Mouse (Mus musculus) midbrain, embryonic 11.5 days (tissue): ENCODE data around the gene Agrn. TPM values are rescaled to one million over a fixed set of nuclear protein-coding genes. Genes with fewer than 3 reads are reported as not detected.

Source experiments
- ATAC-seq: fragments of 200-750 bp; cut with Nextera tagmentation; 2 replicates; pipeline ENCODE4 v1.8.0; 2017; ENCODE audit warnings: moderate TSS enrichment, moderate library complexity; ENCODE audit not compliant: low FRiP score
- DNase-seq: peaks from one replicate; pipeline ENCODE4 v3.0.0; 2015; ENCODE audit warnings: low spot score; ENCODE audit errors: missing footprints
- H3K27ac ChIP-seq: fragments of 300-500 bp; sonication (generic); 2 replicates; pipeline ENCODE4 v1.5.1; 2014; ENCODE audit warnings: low read depth, low read length
- H3K27me3 ChIP-seq: fragments of 300-500 bp; sonication (generic); 2 replicates; pipeline ENCODE4 v1.6.1; 2014; ENCODE audit warnings: mild to moderate bottlenecking, low read length, moderate library complexity, mixed read lengths; ENCODE audit not compliant: control insufficient read depth, insufficient read depth
- H3K36me3 ChIP-seq: fragments of 300-500 bp; sonication (generic); 2 replicates; pipeline ENCODE4 v1.6.1; 2014; ENCODE audit warnings: mild to moderate bottlenecking, low read length, moderate library complexity, mixed read lengths; ENCODE audit not compliant: control insufficient read depth, insufficient read depth
- H3K4me1 ChIP-seq: fragments of 300-500 bp; sonication (generic); 2 replicates; pipeline ENCODE4 v1.6.1; 2014; ENCODE audit warnings: low read length; ENCODE audit not compliant: control insufficient read depth, insufficient read depth
- H3K4me2 ChIP-seq: fragments of 300-500 bp; sonication (generic); 2 replicates; pipeline ENCODE4 v1.6.1; 2014; ENCODE audit warnings: mild to moderate bottlenecking, moderate library complexity
- H3K4me3 ChIP-seq: fragments of 300-500 bp; sonication (generic); 2 replicates; pipeline ENCODE4 v1.5.1; 2014; ENCODE audit warnings: low read depth, low read length
- H3K9ac ChIP-seq: fragments of 300-500 bp; sonication (generic); 2 replicates; pipeline ENCODE4 v1.6.1; 2014; ENCODE audit warnings: low read length
- H3K9me3 ChIP-seq: fragments of 300-500 bp; sonication (generic); 2 replicates; pipeline ENCODE4 v1.6.1; 2016; ENCODE audit warnings: low read length; ENCODE audit not compliant: control insufficient read depth
- WGBS: fragments of 180-500 bp; shearing (Covaris S2); extraction: QIAGEN DNeasy Blood & Tissue Kit; methylation state at CpG from one replicate; pipeline ENCODE4 v1.1.7; 2014; 5-methylcytosine and 5-hydroxymethylcytosine counted together
- polyA plus RNA-seq: library from polyadenylated mRNA; unstranded; fragments of >200 nt; fragmentation: Nextera tagmentation; extraction: Ambion mirVana; gene quantifications from 2 replicates; pipeline ENCODE4 v1.2.1, GENCODE M21; 2014

The Agrn gene
- 62.2 and 68.2 TPM in 2 replicates for polyA plus RNA-seq

GRCm38 (mm10) chr4:156197131-156197828, at the start of gene Agrn:
TSS of gene Agrn (minus strand) at chr4:156197488.
- Histone ChIP-seq H3K27me3 (no peaks in the 10 kb centered on the region; the same call in 1 of the 2 replicates), H3K9me3 (no peaks in the 10 kb centered on the region), H3K27ac (peak within 1 kb of the TSS; percentile 90), H3K4me3 (peak within 1 kb of the TSS; percentile 87), H3K36me3 (peaks cover 3% of the 10 kb centered on the region), H3K9ac (peak within 1 kb of the TSS; percentile 90), H3K4me2 (peak within 1 kb of the TSS; percentile 90), H3K4me1 (peaks cover 36% of the 10 kb centered on the region)
- DNase-seq (no peak), ATAC-seq (peak; percentile 86)
- under 1% methylated on average over 40 of the region's 88 CpGs for WGBS

DNA sequence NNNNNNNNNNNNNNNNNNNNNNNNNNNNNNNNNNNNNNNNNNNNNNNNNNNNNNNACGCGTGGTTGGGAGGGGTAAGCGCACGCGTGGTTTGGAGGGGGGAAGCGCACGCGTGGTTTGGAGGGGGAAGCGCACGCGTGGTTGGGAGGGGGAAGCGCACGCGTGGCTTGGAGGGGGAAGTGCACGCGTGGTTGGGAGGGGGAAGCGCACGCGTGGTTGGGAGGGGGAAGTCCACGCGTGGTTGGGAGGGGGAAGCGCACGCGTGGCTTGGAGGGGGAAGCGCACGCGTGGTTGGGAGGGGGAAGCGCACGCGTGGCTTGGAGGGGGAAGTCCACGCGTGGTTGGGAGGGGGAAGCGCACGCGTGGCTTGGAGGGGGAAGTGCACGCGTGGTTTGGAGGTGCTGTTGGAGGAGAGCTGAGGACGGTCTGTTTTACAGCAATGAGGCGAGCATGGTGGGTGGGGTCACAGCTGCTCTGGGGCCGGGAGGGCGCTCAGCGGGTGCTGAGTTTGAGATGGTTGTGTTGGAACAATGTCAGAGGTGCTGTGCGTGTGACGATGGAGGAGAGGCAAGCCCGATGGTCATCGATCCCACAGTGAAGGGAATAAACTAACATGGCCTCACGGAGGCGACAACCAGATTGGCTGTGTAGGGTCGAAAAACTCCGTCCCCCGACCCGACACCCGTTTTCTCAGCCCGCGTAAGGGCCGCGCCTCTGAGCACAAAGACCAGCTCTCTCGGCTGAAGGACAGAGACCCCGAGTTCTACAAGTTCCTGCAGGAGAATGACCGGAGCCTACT, 39.6 kb upstream of the Agrn start:
- ATAC-seq = no peak
- peak overlapping the region; percentile 89 for H3K4me2 ChIP-seq
- H3K36me3 ChIP-seq = peaks cover 38% of the 10 kb centered on the region
- H3K27me3 ChIP-seq = no peaks in the 10 kb centered on the region
- H3K9ac ChIP-seq = peak overlapping the region; percentile 79
- peaks cover 11% of the 10 kb centered on the region for H3K4me1 ChIP-seq
- H3K27ac ChIP-seq = no peak overlapping the region; the same call in 1 of the 2 replicates
- no peaks in the 10 kb centered on the region for H3K9me3 ChIP-seq
- H3K4me3 ChIP-seq = peak overlapping the region; percentile 92
- 26% methylated on average over 52 of the region's 60 CpGs for WGBS
- DNase-seq = peak; percentile 89

GRCm38 (mm10) chr4:156235808-156236533, 38.7 kb upstream of the Agrn start, which contains the start of gene Noc2l:
TSS of gene Noc2l (plus strand) at chr4:156236010.
- ATAC-seq = peak; percentile 89
- H3K4me1 ChIP-seq = peaks cover 11% of the 10 kb centered on the region
- peak; percentile 99 for DNase-seq
- no peaks in the 10 kb centered on the region for H3K27me3 ChIP-seq
- H3K27ac ChIP-seq = peak within 1 kb of the TSS; percentile 71
- H3K36me3 ChIP-seq = peaks cover 37% of the 10 kb centered on the region
- H3K4me3 ChIP-seq = peak within 1 kb of the TSS; percentile 92
- no peaks in the 10 kb centered on the region for H3K9me3 ChIP-seq
- under 1% methylated on average over 87 of the region's 90 CpGs for WGBS
- H3K4me2 ChIP-seq = peak within 1 kb of the TSS; percentile 89
- H3K9ac ChIP-seq = peak within 1 kb of the TSS; percentile 79

DNA sequence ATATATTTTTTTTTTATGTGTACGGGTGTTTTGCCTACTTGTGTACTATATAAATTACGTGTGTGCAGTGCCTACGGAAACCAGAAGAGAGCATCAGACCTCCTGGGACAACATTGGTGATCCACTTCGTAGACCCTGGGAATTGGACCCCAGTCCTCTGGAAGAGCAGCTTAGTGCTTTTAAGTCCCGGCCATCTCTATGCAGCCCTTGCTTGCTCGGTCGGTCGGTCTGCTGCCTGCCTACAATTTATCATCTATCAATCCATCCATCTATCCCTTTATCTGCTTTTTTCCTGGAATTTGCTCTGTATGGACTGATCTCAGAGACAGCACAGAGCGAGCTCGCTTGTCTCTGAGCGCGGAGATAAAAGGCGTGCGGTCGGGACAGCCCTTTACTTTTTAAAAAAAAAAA, 38.1 kb upstream of the Agrn start:
- DNase-seq = no peak

DNA sequence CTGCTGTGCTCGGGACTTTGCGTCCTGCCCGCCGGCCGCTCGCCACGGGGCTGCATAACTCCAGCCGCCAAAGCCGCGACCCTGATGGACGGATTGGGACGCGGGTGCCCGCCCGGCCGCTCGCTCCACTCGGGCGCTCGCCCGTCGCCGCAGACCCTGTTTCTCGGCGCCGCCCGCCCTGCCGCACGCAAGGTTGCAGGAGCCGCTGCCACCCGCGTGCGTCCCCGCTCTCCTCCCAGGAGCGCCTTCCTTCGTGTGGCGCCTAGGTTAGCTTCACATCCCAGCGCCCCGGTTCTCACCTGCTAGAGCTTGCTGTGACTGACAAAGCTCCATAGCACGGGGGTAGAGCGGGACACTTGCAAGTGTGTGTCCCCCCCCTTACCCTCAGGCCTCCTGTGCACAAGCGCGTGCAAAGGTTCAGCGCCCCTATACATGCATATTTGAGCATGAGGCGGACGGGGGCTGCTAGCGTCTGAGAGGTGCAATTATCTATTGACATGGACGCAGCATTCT, 37.5 kb upstream of the Agrn start, which contains the start of gene Plekhn1:
Gene Plekhn1 (minus strand): TSS at position 157 of the 513 bp plus-strand sequence.
- Histone ChIP-seq H3K9me3 (no peaks in the 10 kb centered on the region), H3K9ac (peak within 1 kb of the TSS; percentile 79), H3K4me2 (peak within 1 kb of the TSS; percentile 89), H3K4me1 (peaks cover 11% of the 10 kb centered on the region), H3K36me3 (peaks cover 35% of the 10 kb centered on the region), H3K27ac (peak within 1 kb of the TSS; percentile 71), H3K4me3 (peak within 1 kb of the TSS; percentile 92), H3K27me3 (no peaks in the 10 kb centered on the region)
- WGBS = 0% methylated on average over 28 of the region's 48 CpGs
- ATAC-seq = peak; percentile 68
- peak; percentile 97 for DNase-seq

More for the DNA sequence above, 38.1 kb upstream of the Agrn start:
- Histone ChIP-seq H3K36me3 (peaks cover 37% of the 10 kb centered on the region), H3K27me3 (no peaks in the 10 kb centered on the region), H3K4me2 (peak overlapping the region; percentile 89), H3K4me1 (peaks cover 11% of the 10 kb centered on the region), H3K9ac (peak overlapping the region; percentile 79), H3K27ac (peak overlapping the region; percentile 16; the same call in 1 of the 2 replicates), H3K9me3 (no peaks in the 10 kb centered on the region), H3K4me3 (peak overlapping the region; percentile 92)
- peak; percentile 26; the same call in 1 of the 2 replicates for ATAC-seq
- WGBS = 0% methylated on average over 15 of the region's 15 CpGs

GRCm38 (mm10) chr4:156234021-156234501, 36.8 kb upstream of the Agrn start:
- peak; percentile 90 for DNase-seq
- H3K9ac ChIP-seq = peak overlapping the region; percentile 67
- peaks cover 11% of the 10 kb centered on the region for H3K4me1 ChIP-seq
- no peaks in the 10 kb centered on the region for H3K9me3 ChIP-seq
- 4% methylated on average over 16 of the region's 17 CpGs for WGBS
- H3K4me2 ChIP-seq = peak overlapping the region; percentile 89
- H3K4me3 ChIP-seq = peak overlapping the region; percentile 92
- H3K27ac ChIP-seq = peak overlapping the region; percentile 71; the same call in 1 of the 2 replicates
- no peaks in the 10 kb centered on the region for H3K27me3 ChIP-seq
- peaks cover 33% of the 10 kb centered on the region for H3K36me3 ChIP-seq
- ATAC-seq = 0 out of 2 replicates have a peak, but pooled peaks have one; percentile 34

DNA sequence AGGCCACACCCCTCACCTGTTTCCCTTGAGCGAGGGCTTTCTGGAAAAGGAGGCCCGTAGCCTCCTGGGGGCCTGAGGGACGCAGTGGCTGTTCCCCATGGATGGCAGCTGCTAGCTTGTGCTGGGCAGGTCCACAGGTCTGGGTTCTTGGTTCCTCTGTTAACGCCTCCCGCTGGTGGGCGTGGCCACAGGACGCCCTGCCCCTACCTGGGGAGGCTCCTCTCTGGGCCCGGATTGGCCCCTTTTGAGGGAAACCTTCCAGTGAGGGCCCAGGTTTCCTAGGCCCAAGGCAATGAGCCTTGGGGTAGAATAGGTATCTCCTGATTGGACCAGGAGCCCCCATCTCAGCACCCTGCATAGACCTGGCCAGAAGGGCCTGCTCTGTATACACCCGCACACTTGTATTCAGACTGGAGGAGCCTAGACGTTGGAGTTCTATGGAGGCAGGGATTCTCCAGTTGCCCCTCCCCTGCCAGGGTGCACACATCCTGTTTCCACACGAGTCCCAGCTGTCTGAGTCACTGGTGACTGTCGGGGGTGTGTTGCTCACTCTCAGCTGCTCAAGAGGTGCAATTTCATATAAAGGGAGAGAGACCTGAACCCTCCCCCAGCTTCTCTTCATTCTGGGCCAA, 31.2 kb upstream of the Agrn start:
- H3K27me3 ChIP-seq = no peaks in the 10 kb centered on the region
- H3K4me3 ChIP-seq = no peak overlapping the region
- H3K9ac ChIP-seq = no peak overlapping the region
- ATAC-seq (peak; percentile 49), DNase-seq (no peak)
- H3K9me3 ChIP-seq = no peaks in the 10 kb centered on the region
- WGBS = 24% methylated on average over 12 of the region's 12 CpGs
- H3K4me1 ChIP-seq = peaks cover 1% of the 10 kb centered on the region
- no peak overlapping the region for H3K4me2 ChIP-seq
- no peak overlapping the region for H3K27ac ChIP-seq
- H3K36me3 ChIP-seq = peaks cover 25% of the 10 kb centered on the region
